Mouse (Mus musculus) heart, adult 2 months (tissue): Measurements from ENCODE around the gene Gpr137c.

ENCODE experiments used
- CTCF ChIP-seq: fragments of 200-600 bp; IDR thresholded peaks from 2 replicates; pipeline ENCODE4 v1.8.1; 2022; ENCODE audit warnings: antibody characterized with exemption, mild to moderate bottlenecking, moderate library complexity
- EP300 ChIP-seq: fragments of 200-500 bp; IDR thresholded peaks from 2 replicates; pipeline ENCODE4 v1.6.1; 2011; ENCODE audit warnings: low read depth, low read length, control low read depth; ENCODE audit not compliant: insufficient read depth
- POLR2A ChIP-seq: fragments of 200-500 bp; IDR thresholded peaks from 2 replicates; pipeline ENCODE4 v1.6.1; 2011; ENCODE audit warnings: mild to moderate bottlenecking, low read depth, low read length, control low read depth; ENCODE audit not compliant: insufficient read depth

DNA sequence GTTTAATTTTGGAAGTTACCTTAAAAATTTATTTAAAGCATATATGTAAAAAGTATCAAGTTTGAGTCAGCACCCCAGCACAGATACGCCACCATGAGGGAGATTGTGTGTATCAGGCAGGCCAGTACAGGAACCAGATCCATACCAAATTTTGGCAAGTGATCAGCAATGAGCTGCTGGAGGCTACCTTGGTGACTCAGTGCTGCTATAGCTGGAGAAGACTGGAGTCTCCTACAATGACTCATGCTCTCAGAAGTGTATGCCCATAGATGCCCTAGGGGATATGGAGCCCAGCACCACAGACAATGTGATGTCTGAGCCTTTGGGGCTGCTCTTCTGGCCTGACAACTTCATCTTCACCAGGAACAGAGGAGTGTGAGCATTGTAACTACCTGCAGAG is 8.1 kb upstream of the Gpr137c start:
- TF ChIP-seq POLR2A (no peak), CTCF (no peak), EP300 (no peak)
